Mouse (Mus musculus) embryo, embryonic 9.5 days (tissue): Measurements from ENCODE around the gene Tmf1.
A peak's percentile ranks its signal among the peaks of the same experiment; 100 is the strongest.

Experiments used
- DNase-seq: peaks from one replicate; pipeline ENCODE4 v3.0.0-alpha.2; 2017; ENCODE audit errors: extremely low spot score

Gene Tmf1

GRCm38 (mm10) chr6:97106777-97107176 is 72.1 kb downstream of the Tmf1 start:
- DNase-seq = peak; percentile 49

- DNase-seq = no peak
Measured at GRCm38 (mm10) chr6:97106106-97106505, 72.8 kb downstream of the Tmf1 start.

DNA sequence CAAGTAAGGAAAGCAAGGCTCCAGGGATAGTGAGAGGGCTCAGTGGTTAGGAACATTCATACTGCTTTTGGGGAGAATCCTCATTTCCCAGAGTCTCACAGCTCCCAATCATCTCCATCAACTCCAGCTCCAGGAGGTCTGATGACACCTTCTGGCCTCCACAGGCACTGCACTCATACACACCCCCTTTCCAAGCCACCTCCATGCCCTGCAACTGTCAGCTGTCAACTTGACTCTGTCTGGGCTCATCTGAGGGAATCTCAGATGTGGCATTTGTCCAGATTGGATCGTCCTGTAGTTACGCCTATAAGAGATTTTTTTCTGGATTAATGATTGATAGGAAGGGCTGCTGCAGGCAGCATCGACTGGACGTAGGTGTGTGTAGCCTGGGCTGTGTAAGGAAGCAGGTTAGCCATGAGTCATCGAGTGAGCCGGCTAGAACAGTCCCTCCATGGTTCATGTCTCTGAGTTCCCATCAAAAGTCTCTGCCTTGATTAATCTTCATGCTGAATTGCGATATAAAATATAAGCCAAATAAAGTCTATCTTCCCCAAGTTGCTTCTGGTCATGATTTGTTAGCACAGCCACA is 74.6 kb downstream of the Tmf1 start:
- no peak for DNase-seq
